Mouse (Mus musculus) forebrain, embryonic 10.5 days (tissue): ENCODE data around the gene Ugt1a6a. TPM values are rescaled to one million over a fixed set of nuclear protein-coding genes. Genes with fewer than 3 reads are reported as not detected.

ENCODE experiments used
- DNase-seq: peaks from one replicate; pipeline ENCODE4 v3.0.0-alpha.2; 2017; ENCODE audit warnings: low spot score; ENCODE audit errors: extremely low spot score
- H3K27ac ChIP-seq: fragments of 300-500 bp; sonication (generic); 2 replicates; pipeline ENCODE4 v1.5.1; 2016; ENCODE audit warnings: mild to moderate bottlenecking
- H3K27me3 ChIP-seq: fragments of 300-500 bp; sonication (generic); 2 replicates; pipeline ENCODE4 v1.6.1; 2016; ENCODE audit warnings: mild to moderate bottlenecking; ENCODE audit not compliant: poor library complexity, severe bottlenecking
- H3K36me3 ChIP-seq: fragments of 300-500 bp; sonication (generic); replicated peaks from 2 replicates; pipeline ENCODE4 v1.6.1; 2016; ENCODE audit warnings: mild to moderate bottlenecking, moderate library complexity
- H3K4me1 ChIP-seq: fragments of 300-500 bp; sonication (generic); 2 replicates; pipeline ENCODE4 v1.6.1; 2016
- H3K4me3 ChIP-seq: fragments of 300-500 bp; sonication (generic); 2 replicates; pipeline ENCODE4 v1.5.1; 2016; ENCODE audit warnings: mild to moderate bottlenecking, moderate library complexity
- H3K9me3 ChIP-seq: fragments of 300-500 bp; sonication (generic); 2 replicates; pipeline ENCODE4 v1.6.1; 2016; ENCODE audit warnings: mild to moderate bottlenecking, moderate library complexity
- WGBS: fragments of 180-500 bp; shearing (Covaris S2); methylation state at CpG from one replicate; pipeline ENCODE4 v1.1.7; 2016; 5-methylcytosine and 5-hydroxymethylcytosine counted together
- polyA plus RNA-seq: library from polyadenylated mRNA; unstranded; fragments of >200 nt; fragmentation: Nextera tagmentation; extraction: Ambion mirVana; gene quantifications from 2 replicates; pipeline ENCODE4 v1.2.1, GENCODE M21; 2016

Ugt1a6a gene
- polyA plus RNA-seq, 1 experiment from 2014 or later, result 0.20 TPM

DNA sequence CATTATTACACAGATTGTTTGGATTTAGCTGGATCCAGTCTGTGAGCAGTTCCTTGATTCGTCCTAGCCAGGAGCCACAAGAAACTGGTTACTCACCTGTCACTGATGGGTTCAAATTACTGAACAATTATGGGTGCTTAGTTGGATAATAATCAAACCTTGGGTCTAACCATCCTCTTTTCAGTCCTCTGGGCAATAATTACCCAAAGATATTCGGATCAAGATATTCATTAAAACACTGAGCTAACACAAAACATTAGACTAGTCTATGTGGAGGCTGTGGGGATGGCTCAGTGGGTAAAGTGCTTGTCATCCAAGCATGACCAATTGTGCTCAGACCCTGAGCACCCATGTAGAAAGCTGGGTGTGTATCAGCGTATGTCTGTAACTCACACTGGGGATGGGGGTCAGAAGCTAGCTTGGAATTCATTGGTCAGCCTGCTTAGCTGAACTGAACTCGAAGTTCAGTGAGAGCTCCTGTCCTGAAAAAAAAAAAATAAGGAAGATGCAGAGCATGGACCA lies 101.3 kb downstream of the Ugt1a6a start:
- no peak for DNase-seq
- no peaks in the 10 kb centered on the region for H3K4me1 ChIP-seq
- H3K27me3 ChIP-seq, result no peaks in the 10 kb centered on the region
- H3K4me3 ChIP-seq, result no peak overlapping the region
- no peak overlapping the region for H3K27ac ChIP-seq
- H3K9me3 ChIP-seq, result peaks cover 98% of the 10 kb centered on the region
- no peaks in the 10 kb centered on the region for H3K36me3 ChIP-seq
- WGBS, result 71% methylated on average over 4 of the region's 4 CpGs

DNA sequence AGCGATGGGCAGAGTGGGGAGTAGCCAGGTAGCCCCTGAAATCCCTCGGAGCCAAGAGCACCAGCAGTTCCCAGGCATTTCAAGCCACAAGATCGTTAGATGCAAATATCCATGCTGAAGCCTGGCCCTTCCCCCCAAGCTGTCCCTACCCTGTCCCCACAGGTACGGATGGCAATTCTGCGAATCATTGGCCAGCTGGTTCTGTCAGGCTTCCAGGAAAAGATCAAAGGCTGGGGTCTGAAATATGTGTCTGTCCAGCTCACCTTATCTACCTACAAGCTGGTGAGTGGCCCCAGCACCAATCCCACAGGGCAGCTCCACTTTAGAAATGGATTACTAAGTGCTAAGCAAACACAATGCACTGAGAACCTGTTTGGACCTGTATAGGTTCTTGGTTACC lies 102.7 kb downstream of the Ugt1a6a start:
- Histone ChIP-seq H3K4me3 (no peak overlapping the region), H3K9me3 (peaks cover 98% of the 10 kb centered on the region), H3K27me3 (no peaks in the 10 kb centered on the region), H3K36me3 (no peaks in the 10 kb centered on the region), H3K4me1 (no peaks in the 10 kb centered on the region), H3K27ac (no peak overlapping the region)
- WGBS, result 80% methylated on average over 5 of the region's 5 CpGs
- no peak for DNase-seq

DNA sequence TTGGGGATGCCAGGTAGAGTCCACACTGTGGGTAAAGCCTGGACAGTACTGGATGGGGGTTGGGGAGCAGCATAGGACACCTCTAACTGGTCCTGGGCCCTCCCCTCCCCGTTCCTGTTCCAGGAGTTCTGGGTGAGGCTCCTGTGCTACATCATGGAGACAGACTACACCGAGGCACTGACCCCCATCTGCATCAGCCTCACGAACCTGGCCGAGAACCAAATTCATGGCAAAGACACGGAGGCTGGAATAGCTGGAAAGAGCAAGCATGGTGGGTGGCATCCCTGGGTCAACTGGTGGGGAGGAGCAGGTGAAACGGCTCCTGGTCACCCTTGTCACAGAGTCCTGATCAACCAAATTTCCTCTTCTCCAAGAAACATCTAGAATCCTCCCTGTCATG lies 104.2 kb downstream of the Ugt1a6a start:
- no peaks in the 10 kb centered on the region for H3K27me3 ChIP-seq
- no peak overlapping the region for H3K27ac ChIP-seq
- H3K4me3 ChIP-seq, result no peak overlapping the region
- H3K4me1 ChIP-seq, result no peaks in the 10 kb centered on the region
- DNase-seq, result no peak
- H3K36me3 ChIP-seq, result no peaks in the 10 kb centered on the region
- WGBS, result 78% methylated on average over 6 of the region's 6 CpGs
- peaks cover 98% of the 10 kb centered on the region for H3K9me3 ChIP-seq

DNA sequence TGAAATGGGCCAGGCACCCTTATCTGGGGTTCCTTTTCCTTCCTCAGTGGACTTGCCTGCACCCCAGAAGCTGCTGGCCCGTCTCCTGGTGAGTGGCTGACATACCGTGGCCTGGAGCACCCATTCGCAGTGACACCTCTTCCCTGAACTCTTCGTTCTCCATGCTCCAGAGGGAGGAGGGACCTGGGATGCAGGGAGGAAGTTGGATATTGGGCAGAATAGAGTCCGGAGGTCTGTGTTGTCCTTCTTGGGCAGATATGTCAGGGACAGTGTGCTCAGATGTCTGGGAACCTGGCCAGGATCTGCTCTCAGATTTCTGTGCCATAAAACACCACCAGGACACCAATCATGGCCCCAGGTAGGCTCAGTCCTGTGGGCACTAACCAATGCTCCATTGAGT lies 105.5 kb downstream of the Ugt1a6a start:
- Histone ChIP-seq H3K4me3 (no peak overlapping the region), H3K27ac (no peak overlapping the region), H3K36me3 (no peaks in the 10 kb centered on the region), H3K9me3 (peaks cover 98% of the 10 kb centered on the region), H3K4me1 (no peaks in the 10 kb centered on the region), H3K27me3 (no peaks in the 10 kb centered on the region)
- DNase-seq, result no peak
- WGBS, result 76% methylated on average over 5 of the region's 5 CpGs

DNA sequence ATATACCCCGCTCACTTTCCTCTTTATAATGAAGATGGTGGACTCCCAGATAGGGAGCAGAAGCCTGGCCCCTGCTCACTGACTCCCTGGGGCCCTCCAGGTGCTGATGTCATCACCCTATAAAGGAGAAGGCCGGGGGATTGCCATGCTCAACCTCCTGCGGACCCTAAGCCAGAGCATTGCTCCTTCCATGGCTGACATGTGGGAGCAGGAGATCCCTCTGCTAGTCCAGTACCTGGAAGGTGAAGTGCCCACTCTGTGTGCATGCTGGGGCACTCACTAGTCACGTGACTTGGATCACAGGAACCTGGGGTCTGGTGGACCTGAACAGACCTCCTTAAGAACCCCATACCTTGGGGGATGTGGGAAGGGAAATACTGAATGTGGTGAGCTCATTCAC lies 106.0 kb downstream of the Ugt1a6a start:
- no peak overlapping the region for H3K4me3 ChIP-seq
- H3K9me3 ChIP-seq, result peaks cover 98% of the 10 kb centered on the region
- H3K27me3 ChIP-seq, result no peaks in the 10 kb centered on the region
- no peak overlapping the region for H3K27ac ChIP-seq
- H3K36me3 ChIP-seq, result no peaks in the 10 kb centered on the region
- H3K4me1 ChIP-seq, result no peaks in the 10 kb centered on the region
- 77% methylated on average over 4 of the region's 4 CpGs for WGBS
- no peak for DNase-seq

DNA sequence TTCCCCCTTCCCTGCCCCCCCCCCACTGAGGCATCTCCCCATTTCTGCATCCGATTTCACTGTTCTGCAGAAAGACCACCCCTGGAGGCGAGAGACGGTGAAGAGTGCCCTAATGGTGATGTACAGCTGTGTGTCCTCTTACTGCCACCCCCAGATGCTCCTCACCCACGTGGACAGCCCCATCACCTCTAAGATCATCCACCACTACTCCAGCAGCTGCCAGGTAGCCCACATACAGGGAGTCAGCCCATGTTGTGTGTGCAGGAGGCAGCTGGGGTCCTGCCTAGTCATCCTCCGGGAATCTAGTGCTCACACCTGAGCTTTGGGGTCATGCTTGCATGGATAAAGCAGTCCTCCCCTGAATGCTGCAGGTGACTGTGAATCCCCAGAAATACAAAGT lies 109.3 kb downstream of the Ugt1a6a start:
- H3K9me3 ChIP-seq, result peaks cover 100% of the 10 kb centered on the region
- DNase-seq, result no peak
- 67% methylated on average over 5 of the region's 5 CpGs for WGBS

DNA sequence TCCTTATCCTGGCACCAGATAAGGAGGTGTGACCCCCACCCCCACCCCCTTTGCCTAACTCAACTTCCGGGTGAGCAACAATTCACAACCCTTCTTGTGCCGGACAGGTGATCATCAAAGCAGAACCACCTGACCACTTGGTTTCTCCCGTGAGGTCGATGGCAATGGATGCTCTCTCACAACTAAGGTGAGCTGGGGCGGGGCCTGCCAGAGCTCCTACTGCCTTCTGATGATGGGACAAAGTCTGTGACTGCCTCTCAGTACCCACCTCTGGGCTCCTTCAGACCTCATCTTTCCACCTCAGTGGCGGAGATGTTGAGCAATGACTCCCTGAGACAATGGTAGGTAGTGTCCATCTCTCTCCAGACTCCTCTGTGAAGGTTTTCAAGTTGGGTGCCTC lies 111.3 kb downstream of the Ugt1a6a start:
- H3K4me3 ChIP-seq, result no peak overlapping the region
- DNase-seq, result no peak
- 78% methylated on average over 6 of the region's 6 CpGs for WGBS
- H3K27me3 ChIP-seq, result no peaks in the 10 kb centered on the region
- H3K27ac ChIP-seq, result no peak overlapping the region
- H3K36me3 ChIP-seq, result no peaks in the 10 kb centered on the region
- no peaks in the 10 kb centered on the region for H3K4me1 ChIP-seq
- peaks cover 100% of the 10 kb centered on the region for H3K9me3 ChIP-seq

More for the DNA sequence above, 109.3 kb downstream of the Ugt1a6a start:
- Histone ChIP-seq H3K27me3 (no peaks in the 10 kb centered on the region), H3K4me1 (no peaks in the 10 kb centered on the region), H3K4me3 (no peak overlapping the region), H3K27ac (no peak overlapping the region), H3K36me3 (no peaks in the 10 kb centered on the region)

DNA sequence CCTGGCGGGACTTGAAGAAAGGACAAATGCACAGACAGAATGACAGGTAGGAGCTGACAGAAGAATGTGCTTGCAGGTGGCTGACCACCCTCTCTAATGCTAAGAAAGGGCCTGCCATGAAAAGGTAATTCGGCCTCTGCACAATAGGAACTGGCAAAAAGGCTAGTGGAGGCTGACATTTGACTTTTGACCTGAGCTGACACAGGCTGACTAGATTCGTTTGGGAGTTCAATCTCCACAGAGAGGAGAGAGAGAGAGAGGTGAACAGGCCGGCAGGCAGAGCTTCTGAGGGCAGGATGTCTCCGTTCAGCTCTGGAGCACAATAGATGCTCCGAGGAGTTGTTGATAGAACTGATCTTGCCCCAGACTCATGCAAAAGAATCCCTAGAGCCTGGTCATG lies 111.8 kb downstream of the Ugt1a6a start:
- Histone ChIP-seq H3K9me3 (peaks cover 100% of the 10 kb centered on the region), H3K4me1 (no peaks in the 10 kb centered on the region), H3K27ac (no peak overlapping the region), H3K27me3 (no peaks in the 10 kb centered on the region), H3K4me3 (no peak overlapping the region), H3K36me3 (no peaks in the 10 kb centered on the region)
- 48% methylated on average over 6 of the region's 6 CpGs for WGBS
- DNase-seq, result no peak

DNA sequence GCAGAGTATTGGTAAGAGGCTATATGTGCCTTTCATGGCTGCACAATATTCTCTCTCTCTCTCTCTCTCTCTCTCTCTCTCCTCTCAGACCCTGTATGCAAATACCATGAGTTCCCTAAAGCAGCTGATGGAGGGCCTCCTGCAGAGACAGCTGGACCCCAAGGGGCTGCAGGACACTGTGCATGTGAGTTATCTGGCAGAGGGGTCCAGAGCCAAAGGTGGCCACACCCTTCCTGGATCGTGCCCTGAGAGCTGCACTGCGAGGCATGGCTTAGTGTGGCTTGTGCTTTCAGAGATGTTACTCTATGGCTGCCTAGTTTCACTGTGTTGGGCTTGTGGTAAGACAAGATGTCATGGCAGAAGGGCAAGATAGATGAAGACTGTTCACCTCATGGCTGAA lies 113.1 kb downstream of the Ugt1a6a start:
- H3K36me3 ChIP-seq, result no peaks in the 10 kb centered on the region
- no peak for DNase-seq
- H3K27ac ChIP-seq, result no peak overlapping the region
- peaks cover 98% of the 10 kb centered on the region for H3K9me3 ChIP-seq
- WGBS, result 54% methylated on average over 2 of the region's 2 CpGs
- H3K4me3 ChIP-seq, result no peak overlapping the region
- H3K27me3 ChIP-seq, result no peaks in the 10 kb centered on the region
- H3K4me1 ChIP-seq, result no peaks in the 10 kb centered on the region

DNA sequence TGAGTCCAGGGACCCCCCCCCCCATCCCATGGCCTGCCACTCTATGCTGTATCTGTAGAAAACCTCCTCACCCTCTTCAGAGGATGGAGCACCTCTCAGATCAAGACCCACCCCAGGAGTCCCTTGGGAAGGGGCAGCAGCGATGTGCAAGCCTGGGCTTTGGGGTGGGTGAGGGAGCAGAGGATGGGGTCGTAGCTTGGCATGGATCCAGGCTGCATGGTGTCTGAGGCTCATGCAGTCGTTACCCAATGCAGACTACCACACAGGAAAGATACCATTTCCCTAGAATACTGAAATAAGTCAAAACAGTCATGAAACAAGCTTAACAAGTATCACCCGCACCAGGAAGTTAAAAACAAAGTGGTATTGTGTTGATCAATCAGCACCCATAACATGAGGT lies 114.0 kb downstream of the Ugt1a6a start:
- no peaks in the 10 kb centered on the region for H3K4me1 ChIP-seq
- no peak overlapping the region for H3K27ac ChIP-seq
- no peak overlapping the region for H3K4me3 ChIP-seq
- H3K27me3 ChIP-seq, result no peaks in the 10 kb centered on the region
- H3K9me3 ChIP-seq, result peaks cover 98% of the 10 kb centered on the region
- H3K36me3 ChIP-seq, result no peaks in the 10 kb centered on the region
- DNase-seq, result no peak
- whole genome bisulfite sequencing, result 77% methylated on average over 4 of the region's 4 CpGs

DNA sequence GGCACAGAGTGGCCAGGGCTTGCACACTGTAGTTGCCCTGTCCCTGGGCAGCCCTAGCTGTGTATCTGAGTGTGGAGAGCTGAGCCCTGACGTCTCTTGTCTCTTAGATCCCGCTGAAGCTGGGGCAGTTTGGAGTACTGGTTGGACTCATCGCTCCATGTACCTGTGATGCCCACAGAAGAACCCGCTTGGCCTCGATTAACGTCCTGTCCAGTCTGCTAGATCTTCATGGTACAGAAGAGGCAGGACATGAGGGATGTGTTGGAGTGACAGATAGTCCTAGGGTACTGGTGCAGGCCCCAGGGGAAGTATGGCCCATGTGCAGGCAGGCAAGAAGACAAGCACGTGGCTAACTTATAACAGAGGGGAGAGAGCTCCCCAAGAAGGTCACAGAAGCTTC lies 115.0 kb downstream of the Ugt1a6a start:
- peaks cover 98% of the 10 kb centered on the region for H3K9me3 ChIP-seq
- H3K4me3 ChIP-seq, result no peak overlapping the region
- H3K27me3 ChIP-seq, result no peaks in the 10 kb centered on the region
- H3K27ac ChIP-seq, result no peak overlapping the region
- no peaks in the 10 kb centered on the region for H3K4me1 ChIP-seq
- WGBS, result 81% methylated on average over 7 of the region's 7 CpGs
- DNase-seq, result no peak
- H3K36me3 ChIP-seq, result no peaks in the 10 kb centered on the region

DNA sequence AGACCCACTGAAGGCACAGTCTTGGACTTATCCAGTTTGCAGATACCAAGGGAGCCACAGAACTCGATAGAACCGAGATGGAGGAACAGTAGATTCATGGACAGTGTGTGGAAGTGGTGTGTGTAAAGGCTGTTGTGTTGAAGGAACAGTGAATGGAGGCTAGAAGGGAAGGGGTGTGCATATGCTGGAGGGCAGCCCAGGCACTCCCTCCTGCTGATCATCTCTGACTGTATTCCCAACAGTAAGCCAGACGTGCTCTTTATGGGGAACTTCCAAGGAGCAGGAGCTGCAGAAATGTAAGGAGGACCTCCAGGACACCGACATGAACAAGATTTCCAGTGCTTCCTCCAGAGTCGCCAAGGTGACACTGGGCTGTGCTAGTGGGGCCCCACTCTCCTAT lies 115.4 kb downstream of the Ugt1a6a start:
- WGBS, result 85% methylated on average over 5 of the region's 5 CpGs
- Histone ChIP-seq H3K4me3 (no peak overlapping the region), H3K27me3 (no peaks in the 10 kb centered on the region), H3K27ac (no peak overlapping the region), H3K4me1 (no peaks in the 10 kb centered on the region), H3K36me3 (no peaks in the 10 kb centered on the region), H3K9me3 (peaks cover 98% of the 10 kb centered on the region)
- DNase-seq, result no peak

DNA sequence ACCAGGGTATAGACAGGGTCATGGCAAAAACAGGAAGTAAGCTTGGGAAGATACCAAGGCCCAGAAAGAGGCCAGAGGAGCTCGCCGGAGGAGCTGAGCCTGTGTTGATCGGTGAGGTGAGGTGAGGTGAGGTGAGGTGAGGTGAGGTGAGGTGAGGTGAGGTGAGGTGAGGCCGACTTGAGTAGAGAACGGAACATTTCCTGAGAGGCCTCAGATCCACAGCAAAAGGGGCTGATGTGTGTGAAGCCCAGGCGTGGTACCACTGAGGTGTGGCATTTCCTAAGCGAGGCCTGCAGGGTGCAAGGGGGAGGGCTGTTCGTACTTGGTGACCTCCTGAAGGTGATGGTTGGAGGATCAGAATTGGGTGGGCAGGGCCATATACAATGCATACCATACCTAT lies 118.5 kb downstream of the Ugt1a6a start:
- Histone ChIP-seq H3K27ac (no peak overlapping the region), H3K4me1 (no peaks in the 10 kb centered on the region), H3K9me3 (peaks cover 98% of the 10 kb centered on the region), H3K36me3 (no peaks in the 10 kb centered on the region), H3K27me3 (no peaks in the 10 kb centered on the region), H3K4me3 (no peak overlapping the region)
- 76% methylated on average over 8 of the region's 8 CpGs for WGBS
- DNase-seq, result no peak

DNA sequence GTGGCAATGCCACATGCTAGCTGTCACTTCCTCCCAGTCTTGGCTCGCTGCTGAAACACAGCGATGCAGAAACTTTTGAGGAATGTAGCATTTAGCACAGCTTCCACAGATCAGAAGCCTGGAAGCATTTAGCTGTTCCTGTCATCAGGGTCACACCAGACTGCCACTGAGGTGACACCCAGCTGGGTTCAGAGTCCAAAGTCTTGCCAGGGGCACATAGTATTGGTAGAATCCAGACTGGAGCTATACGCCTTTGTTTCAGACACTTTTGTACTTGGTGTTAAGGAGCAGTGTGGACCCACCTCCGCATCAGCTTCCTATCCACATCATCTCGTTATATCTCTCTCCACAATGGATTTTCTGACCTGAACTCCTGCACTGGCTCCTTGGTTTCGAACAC lies 118.9 kb downstream of the Ugt1a6a start:
- WGBS, result 75% methylated on average over 6 of the region's 6 CpGs
- H3K27ac ChIP-seq, result no peak overlapping the region
- no peaks in the 10 kb centered on the region for H3K36me3 ChIP-seq
- DNase-seq, result no peak
- H3K9me3 ChIP-seq, result peaks cover 98% of the 10 kb centered on the region
- H3K4me3 ChIP-seq, result no peak overlapping the region
- H3K4me1 ChIP-seq, result no peaks in the 10 kb centered on the region
- H3K27me3 ChIP-seq, result no peaks in the 10 kb centered on the region
